15 mouse cellular contexts compared by ENCODE assay signal in genomic region chr6:51851544-51851943, GRCm38 (mm10).
DNase-seq lines count a peak whose midpoint lies in the region; ATAC-seq and TF ChIP-seq lines count a peak whose summit lies in the region.
"Had no signal": no experiment of that assay in that cellular context is flagged by ENCODE, and none has a peak within 500 bp of the region (broad histone marks: within the 10 kb centered on the region; RNA-seq: fewer than 3 reads in every experiment).

No protein-coding gene starts in this region.

- TF ChIP-seq CTCF in gastrocnemius, adult 2 months (IDR thresholded peaks at IDR 0.05), result no peak
- no peak for TF ChIP-seq CTCF in midbrain, postnatal 0 days (IDR thresholded peaks at IDR 0.05)

- H3K27me3 ChIP-seq in midbrain, embryonic 12.5 days, result peaks cover 20% of the 10 kb centered on the region
- H3K27me3 ChIP-seq in midbrain, embryonic 10.5 days (ENCODE audit: low read depth, poor library complexity, severe bottlenecking), result peaks cover 56% of the 10 kb centered on the region
- H3K27me3 ChIP-seq in hindbrain, embryonic 13.5 days, result peaks cover 4% of the 10 kb centered on the region; the same call in 1 of the 2 replicates
- H3K27me3 ChIP-seq in midbrain, postnatal 0 days (ENCODE audit: insufficient read depth, low read length), result peaks cover 3% of the 10 kb centered on the region

- H3K9me3 ChIP-seq in midbrain, embryonic 12.5 days, result no peaks in the 10 kb centered on the region
- H3K9me3 ChIP-seq in midbrain, embryonic 10.5 days (replicated peaks), result no peaks in the 10 kb centered on the region
- no peaks in the 10 kb centered on the region for H3K9me3 ChIP-seq in hindbrain, embryonic 13.5 days
- no peaks in the 10 kb centered on the region for H3K9me3 ChIP-seq in midbrain, postnatal 0 days (ENCODE audit: low read length)
- H3K9me3 ChIP-seq: forebrain, embryonic 13.5 days; liver, embryonic 15.5 days had no signal

- DNase-seq in gastrocnemius, adult 2 months, result no peak
- DNase-seq in gastrocnemius, adult 18-20 months (ENCODE audit: low spot score), result no peak
- DNase-seq in midbrain, embryonic 10.5 days (ENCODE audit: low spot score), result no peak
- no peak for DNase-seq in midbrain, postnatal 0 days (ENCODE audit: low spot score)
- DNase-seq in gastrocnemius, postnatal 14 days, result no peak
- no peak for DNase-seq in left cerebral cortex, postnatal 25 days (ENCODE audit: low spot score in 2 of 2)
- DNase-seq: adrenal gland, postnatal 14 days; gastrocnemius, postnatal 10 days; layer of hippocampus, adult 9-11 months; left cerebral cortex, postnatal 4 days; lung, postnatal 36 days had no signal

- WGBS in midbrain, embryonic 12.5 days, result 45% methylated on average over 7 of the region's 7 CpGs
- 60% methylated on average over 7 of the region's 7 CpGs for WGBS in midbrain, embryonic 10.5 days
- WGBS in hindbrain, embryonic 13.5 days, result 47% methylated on average over 7 of the region's 7 CpGs
- WGBS in midbrain, postnatal 0 days, result 34% methylated on average over 7 of the region's 7 CpGs

- H3K4me3 ChIP-seq in gastrocnemius, adult 2 months, result peak overlapping the region; percentile 31
- H3K4me3 ChIP-seq in midbrain, embryonic 12.5 days, result no peak overlapping the region
- H3K4me3 ChIP-seq in midbrain, embryonic 10.5 days, result no peak overlapping the region
- H3K4me3 ChIP-seq in hindbrain, embryonic 13.5 days, result no peak overlapping the region
- no peak overlapping the region for H3K4me3 ChIP-seq in midbrain, postnatal 0 days (ENCODE audit: low read depth, low read length)
- H3K4me3 ChIP-seq: forebrain, embryonic 13.5 days; liver, embryonic 15.5 days had no signal

- peaks cover 45% of the 10 kb centered on the region for H3K4me1 ChIP-seq in midbrain, embryonic 12.5 days
- peaks cover 52% of the 10 kb centered on the region for H3K4me1 ChIP-seq in midbrain, embryonic 10.5 days
- H3K4me1 ChIP-seq in hindbrain, embryonic 13.5 days (replicated peaks), result peaks cover 69% of the 10 kb centered on the region
- H3K4me1 ChIP-seq in midbrain, postnatal 0 days (ENCODE audit: insufficient read depth, low read length), result peaks cover 4% of the 10 kb centered on the region; the same call in 1 of the 2 replicates
- H3K4me1 ChIP-seq: liver, embryonic 15.5 days had no signal

- no peak overlapping the region for H3K4me2 ChIP-seq in midbrain, embryonic 12.5 days (replicated peaks)
- no peak overlapping the region for H3K4me2 ChIP-seq in hindbrain, embryonic 13.5 days
- H3K4me2 ChIP-seq in midbrain, postnatal 0 days (ENCODE audit: low read depth, low read length, poor library complexity, severe bottlenecking), result no peak overlapping the region
- H3K4me2 ChIP-seq: forebrain, embryonic 13.5 days; liver, embryonic 15.5 days had no signal

- H3K9ac ChIP-seq in midbrain, embryonic 12.5 days (replicated peaks), result no peak overlapping the region
- no peak overlapping the region; the same call in 1 of the 2 replicates for H3K9ac ChIP-seq in hindbrain, embryonic 13.5 days
- H3K9ac ChIP-seq in midbrain, postnatal 0 days (replicated peaks; ENCODE audit: low read length, poor library complexity, severe bottlenecking), result no peak overlapping the region
- H3K9ac ChIP-seq: liver, embryonic 15.5 days had no signal

- intact Hi-C loops in gastrocnemius, adult 2 months (cut with DNase I), result no loop called here
- intact Hi-C loops in gastrocnemius, postnatal 14 days (cut with DNase I; ENCODE audit: low total_unique reads), result loop anchor here (10.0 kb wide), 1 partner anchor 647 kb away; no protein-coding TSS in a partner anchor
- intact Hi-C loops in left cerebral cortex, postnatal 25 days (cut with DNase I), result loop anchor here (10.0 kb wide), 1 partner anchor 127 kb away; no protein-coding TSS in a partner anchor

- H3K27ac ChIP-seq in gastrocnemius, adult 2 months, result peak overlapping the region; percentile 24; the same call in 1 of the 2 replicates
- 0 out of 2 replicates have a peak overlapping the region, but pooled peaks have one; percentile 20 for H3K27ac ChIP-seq in midbrain, embryonic 12.5 days (replicated peaks)
- no peak overlapping the region for H3K27ac ChIP-seq in midbrain, embryonic 10.5 days (replicated peaks)
- peak overlapping the region; percentile 95 for H3K27ac ChIP-seq in hindbrain, embryonic 13.5 days
- 0 out of 2 replicates have a peak overlapping the region, but pooled peaks have one; percentile 0 for H3K27ac ChIP-seq in midbrain, postnatal 0 days (ENCODE audit: low read depth, low read length)
- H3K27ac ChIP-seq: liver, embryonic 15.5 days had no signal

- H3K36me3 ChIP-seq in midbrain, embryonic 12.5 days, result no peaks in the 10 kb centered on the region
- H3K36me3 ChIP-seq in midbrain, embryonic 10.5 days, result no peaks in the 10 kb centered on the region
- H3K36me3 ChIP-seq in hindbrain, embryonic 13.5 days, result no peaks in the 10 kb centered on the region
- H3K36me3 ChIP-seq in midbrain, postnatal 0 days (ENCODE audit: insufficient read depth, low read length), result no peaks in the 10 kb centered on the region
- H3K36me3 ChIP-seq: liver, embryonic 15.5 days had no signal

- no peak for ATAC-seq in midbrain, embryonic 12.5 days (ENCODE audit: low FRiP score, low read depth)
- ATAC-seq in hindbrain, embryonic 13.5 days (ENCODE audit: low FRiP score), result no peak
- ATAC-seq in midbrain, postnatal 0 days (ENCODE audit: low FRiP score), result no peak
- ATAC-seq: forebrain, embryonic 13.5 days had no signal
